Mouse (Mus musculus) lung, postnatal 36 days (tissue): ENCODE results near the gene Tspan10.

Experiments
- DNase-seq: peaks from one replicate; pipeline ENCODE4 v3.0.0; 2022; ENCODE audit warnings: mixed read lengths

Gene Tspan10

GRCm38 (mm10) chr11:120493351-120493750, 50.9 kb downstream of the Tspan10 start:
- no peak for DNase-seq

- DNase-seq = no peak
These were observed 51.5 kb downstream of the Tspan10 start for GRCm38 (mm10) chr11:120493911-120494310.
